Mouse (Mus musculus) cortical plate, adult 2 months (tissue): ENCODE data around the gene Dpep2nb.

Source experiments
- CTCF ChIP-seq: fragments of 200-500 bp; IDR thresholded peaks from 2 replicates; pipeline ENCODE4 v1.5.1; 2011; ENCODE audit warnings: mild to moderate bottlenecking, control low read depth, low read length; ENCODE audit not compliant: insufficient read depth; ENCODE audit errors: extremely low read depth
- POLR2A ChIP-seq: fragments of 200-500 bp; IDR thresholded peaks from 2 replicates; pipeline ENCODE4 v1.6.1; 2011; ENCODE audit warnings: mild to moderate bottlenecking, low read length, control low read depth; ENCODE audit not compliant: insufficient read depth; ENCODE audit errors: extremely low read depth

DNA sequence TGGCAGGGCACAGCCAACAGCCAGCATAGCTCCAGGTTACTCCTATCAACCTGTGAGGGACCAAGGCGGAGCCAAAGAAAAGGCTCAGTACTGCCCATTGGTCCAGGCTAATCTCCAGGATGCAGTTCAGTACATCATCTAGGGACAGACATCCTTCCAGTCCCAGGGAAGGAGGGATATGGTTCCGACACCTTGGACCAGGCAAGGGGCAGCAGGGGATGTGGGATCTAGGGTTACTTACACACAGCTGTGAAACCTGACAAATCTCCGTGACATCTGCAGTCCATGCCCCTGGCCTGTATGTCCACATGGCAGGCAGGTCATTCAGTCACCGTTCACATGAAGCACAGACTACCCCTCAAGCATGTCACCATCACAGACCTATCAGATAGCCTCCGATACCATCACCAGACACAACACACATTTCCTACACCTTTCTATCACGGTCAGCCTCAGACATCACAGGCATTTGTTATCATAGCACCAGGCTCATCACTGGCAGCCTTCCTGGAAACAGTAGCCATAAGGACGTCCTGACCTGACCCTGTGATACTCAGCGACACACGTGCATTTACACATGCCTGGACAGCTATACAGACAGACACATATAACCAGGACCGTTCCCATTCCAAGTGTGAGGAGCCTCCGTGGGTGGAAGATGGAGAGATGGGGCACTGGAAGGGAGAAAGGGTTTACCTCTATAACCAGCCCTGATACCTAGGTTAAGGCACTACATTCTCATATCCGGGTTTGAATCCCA, 41.1 kb downstream of the Dpep2nb start:
- TF ChIP-seq CTCF: no peak
- TF ChIP-seq POLR2A: no peak
